Mouse (Mus musculus) C2C12 (cell line): ENCODE measurements around the gene Ap1m1.

Experiments used
- CEBPB ChIP-seq: IDR thresholded peaks from one replicate; pipeline ENCODE4 v1.6.1; 2011; ENCODE audit warnings: low read depth, mild to moderate bottlenecking, control low read depth, moderate library complexity
- CTCF ChIP-seq: IDR thresholded peaks from one replicate; pipeline ENCODE4 v1.5.1; 2011; ENCODE audit not compliant: control insufficient read depth, insufficient read depth, insufficient read length
- MAX ChIP-seq: IDR thresholded peaks from one replicate; pipeline ENCODE4 v1.6.1; 2011; ENCODE audit warnings: mild to moderate bottlenecking, control low read depth
- MYOD1 ChIP-seq: IDR thresholded peaks from one replicate; pipeline ENCODE4 v1.6.1; 2011; ENCODE audit warnings: low read depth; ENCODE audit not compliant: control insufficient read depth, insufficient read length
- MYOG ChIP-seq: IDR thresholded peaks from one replicate; pipeline ENCODE4 v1.6.1; 2011; ENCODE audit not compliant: control insufficient read depth, insufficient read length; ENCODE audit errors: extremely low read depth
- USF1 ChIP-seq: IDR thresholded peaks from one replicate; pipeline ENCODE4 v1.6.1; 2011; ENCODE audit warnings: low read depth, mild to moderate bottlenecking, control low read depth, moderate library complexity

DNA sequence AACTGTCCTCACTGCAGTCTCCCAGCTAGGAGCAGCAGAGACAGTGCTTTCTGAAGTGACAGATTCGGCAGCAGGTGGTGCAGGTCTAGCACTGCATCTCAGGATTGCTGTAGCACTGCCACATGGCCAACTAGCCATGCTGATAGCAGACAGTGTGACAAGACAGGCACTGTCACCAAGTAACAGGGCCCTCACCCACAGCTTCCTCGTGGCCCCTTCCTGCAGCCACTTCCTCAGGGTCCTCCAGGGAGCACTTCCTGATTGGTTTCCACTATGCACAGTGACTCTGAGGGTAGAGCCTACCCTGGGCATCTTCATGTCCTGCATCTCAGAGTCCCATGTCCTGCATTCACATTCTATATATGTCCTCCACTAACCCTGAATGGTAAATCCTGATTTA, 4.8 kb downstream of the Ap1m1 start:
- TF ChIP-seq CTCF = no peak
- no peak for TF ChIP-seq USF1
- TF ChIP-seq MYOD1 = no peak
- TF ChIP-seq CEBPB = no peak
- no peak for TF ChIP-seq MYOG
- no peak for TF ChIP-seq MAX
